Mouse (Mus musculus): Measurements from ENCODE around the gene Cux2.

DNA sequence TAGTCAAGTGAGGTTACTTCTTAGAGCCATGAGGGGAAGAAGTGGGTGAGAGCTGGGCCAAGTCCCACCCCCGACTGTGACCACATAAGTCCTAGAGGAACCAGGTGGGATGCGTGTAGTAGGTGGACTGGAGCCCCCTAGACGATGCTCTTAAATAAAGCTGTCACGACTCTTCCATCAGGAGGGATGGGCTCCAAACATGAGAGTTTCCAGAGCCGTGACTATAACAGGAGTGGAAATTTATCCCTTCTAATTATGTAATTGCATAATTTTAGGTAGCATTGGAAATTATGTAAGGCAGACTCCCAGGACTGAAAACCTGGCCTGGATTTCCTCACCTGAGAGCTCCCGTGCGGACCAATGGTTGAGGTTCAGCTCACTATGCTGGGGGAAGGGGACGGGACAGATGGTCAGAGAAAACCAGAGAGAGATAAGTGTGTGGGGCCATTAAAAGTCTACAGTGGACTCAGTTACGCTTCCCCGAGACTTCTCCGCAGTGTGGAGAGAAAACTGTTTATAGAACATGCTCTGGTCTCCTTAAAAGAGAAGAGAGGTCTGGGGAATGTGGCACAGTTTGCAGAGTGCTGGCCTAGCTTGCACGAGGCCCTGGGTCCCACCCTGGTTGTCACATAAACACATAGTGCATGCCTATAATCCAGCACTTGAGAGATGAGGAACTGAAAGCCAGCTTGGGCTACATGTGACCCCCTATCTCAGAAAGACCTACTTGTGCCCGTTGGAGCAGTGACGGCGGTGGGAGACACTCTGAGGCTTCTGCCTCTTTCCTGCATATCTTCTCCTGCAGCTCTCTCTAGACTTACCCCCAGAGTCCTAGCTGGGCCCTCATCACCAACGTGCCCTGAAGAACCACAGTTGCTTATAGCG lies 126.7 kb downstream of the Cux2 start:
- TF ChIP-seq CTCF (IDR thresholded peaks at IDR 0.05; ENCODE audit: borderline replicate concordance, insufficient read depth, low read depth, low read length), result no peak
- TF ChIP-seq POLR2A (IDR thresholded peaks at IDR 0.05; ENCODE audit: borderline replicate concordance, insufficient read depth, low read length), result no peak

Measured in cerebellum, adult 2 months (tissue).